Mouse (Mus musculus): Measurements from ENCODE around the gene Camkk1. TPM values are rescaled to one million over a fixed set of nuclear protein-coding genes. Genes with fewer than 3 reads are reported as not detected.

Camkk1 gene
- polyA plus RNA-seq, 1 experiment from 2014 or later = 2.7 TPM

DNA sequence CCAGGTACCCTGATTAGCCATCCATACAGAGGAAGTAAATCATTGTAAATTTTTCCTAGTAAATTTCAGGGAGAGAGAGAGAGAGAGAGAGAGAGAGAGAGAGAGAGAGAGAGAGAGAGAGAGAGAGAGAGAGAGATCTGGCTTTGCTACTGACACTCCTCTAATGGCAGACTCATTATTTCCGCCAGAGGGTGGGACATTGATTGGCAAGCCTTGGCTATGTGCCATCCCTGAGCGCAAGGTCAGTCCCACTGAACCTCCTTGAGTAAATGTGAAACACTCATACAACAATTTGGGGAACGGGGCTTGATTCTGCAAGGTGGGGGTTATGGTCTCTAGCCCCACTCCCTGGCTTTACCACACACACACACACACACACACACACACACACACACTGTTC is 11.7 kb upstream of the Camkk1 start:
- Histone ChIP-seq H3K36me3 (ENCODE audit: control insufficient read depth, insufficient read depth, low read length) (no peaks in the 10 kb centered on the region), H3K4me3 (ENCODE audit: low read depth, low read length) (no peak overlapping the region), H3K9me3 (ENCODE audit: control insufficient read depth, low read length) (no peaks in the 10 kb centered on the region), H3K9ac (ENCODE audit: low read length) (no peak overlapping the region), H3K4me1 (ENCODE audit: control insufficient read depth, insufficient read depth, low read length) (no peaks in the 10 kb centered on the region), H3K27ac (replicated peaks; ENCODE audit: low read depth, low read length) (no peak overlapping the region), H3K27me3 (ENCODE audit: control insufficient read depth, insufficient read depth, low read length) (0 out of 2 replicates have a peak, but pooled peaks cover 2% of the 10 kb centered on the region), H3K4me2 (ENCODE audit: low read depth, severe bottlenecking) (no peak overlapping the region)
- 92% methylated on average over 3 of the region's 3 CpGs for WGBS
- DNase-seq (ENCODE audit: low spot score) (no peak), ATAC-seq (ENCODE audit: insufficient number of reproducible peaks, low FRiP score, low TSS enrichment, low read depth) (no peak)

DNA sequence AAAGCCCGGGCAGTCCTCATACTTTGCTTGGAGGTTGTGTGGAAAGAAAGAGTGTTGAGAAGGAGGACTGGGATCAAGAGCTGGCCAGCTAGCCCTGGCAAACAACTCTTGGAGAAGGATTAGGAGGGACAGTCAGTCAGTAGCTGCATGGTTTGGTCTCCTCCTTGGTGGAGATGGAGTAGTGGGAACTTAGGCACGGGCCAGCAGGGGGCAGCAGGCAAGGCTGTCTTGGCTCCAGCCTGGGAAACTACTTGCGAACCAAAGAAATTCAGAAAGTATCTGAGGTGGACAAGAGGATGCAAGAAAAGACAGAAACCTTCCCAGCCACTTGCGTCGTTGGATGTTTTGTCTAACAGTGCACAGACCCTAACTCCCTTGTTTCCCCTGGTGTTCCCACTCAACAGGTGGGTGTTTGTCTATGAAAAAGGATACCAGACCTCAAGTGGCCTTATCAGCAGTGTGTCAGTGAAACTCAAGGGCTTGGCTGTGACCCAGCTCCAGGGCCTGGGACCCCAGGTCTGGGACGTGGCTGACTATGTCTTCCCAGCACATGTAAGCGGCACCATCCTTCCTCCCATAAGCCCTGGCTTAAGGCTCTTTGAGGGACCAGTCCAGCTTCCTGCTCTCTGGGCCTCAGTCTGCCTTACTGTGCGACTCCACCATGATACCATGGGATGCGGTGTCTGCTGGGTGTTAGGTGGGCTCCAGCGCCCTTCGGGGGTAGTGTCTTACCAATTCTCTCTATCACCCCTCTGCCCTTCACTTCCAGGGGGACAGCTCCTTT is 10.9 kb upstream of the Camkk1 start:
- WGBS = 66% methylated on average over 11 of the region's 11 CpGs
- Histone ChIP-seq H3K4me1 (ENCODE audit: control insufficient read depth, insufficient read depth, low read length) (no peaks in the 10 kb centered on the region), H3K4me2 (ENCODE audit: low read depth, severe bottlenecking) (no peak overlapping the region), H3K4me3 (ENCODE audit: low read depth, low read length) (no peak overlapping the region), H3K9ac (ENCODE audit: low read length) (no peak overlapping the region), H3K9me3 (ENCODE audit: control insufficient read depth, low read length) (no peaks in the 10 kb centered on the region), H3K27me3 (ENCODE audit: control insufficient read depth, insufficient read depth, low read length) (0 out of 2 replicates have a peak, but pooled peaks cover 2% of the 10 kb centered on the region), H3K36me3 (ENCODE audit: control insufficient read depth, insufficient read depth, low read length) (no peaks in the 10 kb centered on the region), H3K27ac (replicated peaks; ENCODE audit: low read depth, low read length) (no peak overlapping the region)
- peak; percentile 62 for DNase-seq (ENCODE audit: low spot score)
- ATAC-seq (ENCODE audit: insufficient number of reproducible peaks, low FRiP score, low TSS enrichment, low read depth) = no peak

DNA sequence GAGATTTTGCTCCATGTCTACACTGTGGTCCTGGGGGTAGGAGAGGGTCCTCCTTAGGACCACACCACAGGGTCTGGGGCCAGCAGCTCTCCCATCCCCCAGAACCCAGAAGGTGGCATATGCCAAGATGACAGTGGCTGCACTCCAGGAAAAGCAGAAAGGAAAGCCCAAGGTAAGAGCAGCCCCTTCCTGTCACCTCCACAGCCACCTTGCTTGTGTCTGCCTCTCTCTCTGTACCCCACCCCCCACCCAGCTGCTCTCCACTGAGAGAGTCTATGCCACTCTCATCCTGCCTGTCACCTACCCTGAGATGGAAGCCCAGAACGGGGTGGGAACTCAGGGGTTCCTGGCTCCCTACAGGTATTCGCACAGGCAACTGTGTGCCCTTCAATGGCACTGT is 10.0 kb upstream of the Camkk1 start:
- H3K27ac ChIP-seq (replicated peaks; ENCODE audit: low read depth, low read length) = no peak overlapping the region
- H3K4me2 ChIP-seq (ENCODE audit: low read depth, severe bottlenecking) = no peak overlapping the region
- DNase-seq (ENCODE audit: low spot score) (no peak), ATAC-seq (ENCODE audit: insufficient number of reproducible peaks, low FRiP score, low TSS enrichment, low read depth) (no peak)
- no peaks in the 10 kb centered on the region for H3K4me1 ChIP-seq (ENCODE audit: control insufficient read depth, insufficient read depth, low read length)
- H3K27me3 ChIP-seq (ENCODE audit: control insufficient read depth, insufficient read depth, low read length) = 0 out of 2 replicates have a peak, but pooled peaks cover 2% of the 10 kb centered on the region
- H3K9ac ChIP-seq (ENCODE audit: low read length) = no peak overlapping the region
- 59% methylated on average over 2 of the region's 2 CpGs for whole genome bisulfite sequencing
- no peak overlapping the region for H3K4me3 ChIP-seq (ENCODE audit: low read depth, low read length)
- no peaks in the 10 kb centered on the region for H3K36me3 ChIP-seq (ENCODE audit: control insufficient read depth, insufficient read depth, low read length)
- no peaks in the 10 kb centered on the region for H3K9me3 ChIP-seq (ENCODE audit: control insufficient read depth, low read length)

- 48% methylated on average over 13 of the region's 13 CpGs for WGBS
- Histone ChIP-seq H3K4me2 (ENCODE audit: low read depth, severe bottlenecking) (no peak overlapping the region), H3K27me3 (ENCODE audit: control insufficient read depth, insufficient read depth, low read length) (0 out of 2 replicates have a peak, but pooled peaks cover 2% of the 10 kb centered on the region), H3K36me3 (ENCODE audit: control insufficient read depth, insufficient read depth, low read length) (no peaks in the 10 kb centered on the region), H3K4me1 (ENCODE audit: control insufficient read depth, insufficient read depth, low read length) (no peaks in the 10 kb centered on the region), H3K9ac (ENCODE audit: low read length) (no peak overlapping the region), H3K4me3 (ENCODE audit: low read depth, low read length) (no peak overlapping the region), H3K27ac (replicated peaks; ENCODE audit: low read depth, low read length) (no peak overlapping the region), H3K9me3 (ENCODE audit: control insufficient read depth, low read length) (no peaks in the 10 kb centered on the region)
- ATAC-seq (ENCODE audit: insufficient number of reproducible peaks, low FRiP score, low TSS enrichment, low read depth) (no peak), DNase-seq (ENCODE audit: low spot score) (no peak)
Measured at GRCm38 (mm10) chr11:73009531-73010274, 9.1 kb upstream of the Camkk1 start.

GRCm38 (mm10) chr11:73013981-73014380 is 4.8 kb upstream of the Camkk1 start:
- no peak for DNase-seq (ENCODE audit: low spot score)
- ATAC-seq (ENCODE audit: insufficient number of reproducible peaks, low FRiP score, low TSS enrichment, low read depth) = no peak
- Histone ChIP-seq H3K4me1 (ENCODE audit: control insufficient read depth, insufficient read depth, low read length) (no peaks in the 10 kb centered on the region), H3K27me3 (ENCODE audit: control insufficient read depth, insufficient read depth, low read length) (0 out of 2 replicates have a peak, but pooled peaks cover 4% of the 10 kb centered on the region), H3K36me3 (ENCODE audit: control insufficient read depth, insufficient read depth, low read length) (no peaks in the 10 kb centered on the region), H3K9me3 (ENCODE audit: control insufficient read depth, low read length) (no peaks in the 10 kb centered on the region), H3K4me2 (ENCODE audit: low read depth, severe bottlenecking) (no peak overlapping the region), H3K9ac (ENCODE audit: low read length) (no peak overlapping the region), H3K27ac (replicated peaks; ENCODE audit: low read depth, low read length) (no peak overlapping the region), H3K4me3 (ENCODE audit: low read depth, low read length) (no peak overlapping the region)
- WGBS = 68% methylated on average over 5 of the region's 5 CpGs

DNA sequence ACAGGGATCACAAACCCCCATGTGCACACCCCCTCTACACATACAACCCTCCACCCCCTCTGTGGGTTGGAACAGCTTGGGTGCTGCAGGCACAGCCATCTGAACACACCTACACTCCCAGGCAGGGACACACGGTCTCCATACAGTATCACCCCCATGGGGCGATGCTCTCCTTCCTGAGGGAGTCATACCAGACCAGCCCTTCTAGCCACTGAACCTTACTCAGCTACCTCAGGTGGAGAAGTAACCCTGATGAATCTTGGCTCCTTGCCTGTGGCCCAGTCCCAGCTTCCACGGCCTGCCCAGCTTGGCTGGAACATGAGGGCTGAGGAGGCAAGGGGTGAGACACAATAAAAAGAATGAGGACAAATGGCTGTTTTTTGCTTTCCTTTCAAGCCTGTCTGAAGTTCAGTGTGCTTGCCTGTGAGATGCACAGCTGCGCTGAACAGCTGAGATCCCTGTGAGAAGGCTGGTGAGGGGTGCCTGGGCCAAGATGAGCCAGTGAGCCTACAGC is 3.9 kb upstream of the Camkk1 start:
- no peak overlapping the region for H3K4me3 ChIP-seq (ENCODE audit: low read depth, low read length)
- no peak overlapping the region for H3K27ac ChIP-seq (replicated peaks; ENCODE audit: low read depth, low read length)
- 84% methylated on average over 4 of the region's 4 CpGs for WGBS
- H3K4me2 ChIP-seq (ENCODE audit: low read depth, severe bottlenecking) = no peak overlapping the region
- ATAC-seq (ENCODE audit: insufficient number of reproducible peaks, low FRiP score, low TSS enrichment, low read depth) = no peak
- peaks cover 12% of the 10 kb centered on the region for H3K27me3 ChIP-seq (ENCODE audit: control insufficient read depth, insufficient read depth, low read length)
- H3K4me1 ChIP-seq (ENCODE audit: control insufficient read depth, insufficient read depth, low read length) = 0 out of 2 replicates have a peak, but pooled peaks cover 2% of the 10 kb centered on the region
- no peak for DNase-seq (ENCODE audit: low spot score)
- no peaks in the 10 kb centered on the region for H3K9me3 ChIP-seq (ENCODE audit: control insufficient read depth, low read length)
- H3K9ac ChIP-seq (ENCODE audit: low read length) = no peak overlapping the region
- no peaks in the 10 kb centered on the region for H3K36me3 ChIP-seq (ENCODE audit: control insufficient read depth, insufficient read depth, low read length)

- no peaks in the 10 kb centered on the region for H3K36me3 ChIP-seq (ENCODE audit: control insufficient read depth, insufficient read depth, low read length)
- no peak overlapping the region for H3K9ac ChIP-seq (ENCODE audit: low read length)
- ATAC-seq (ENCODE audit: insufficient number of reproducible peaks, low FRiP score, low TSS enrichment, low read depth) = no peak
- peaks cover 17% of the 10 kb centered on the region for H3K27me3 ChIP-seq (ENCODE audit: control insufficient read depth, insufficient read depth, low read length)
- 0 out of 2 replicates have a peak, but pooled peaks cover 2% of the 10 kb centered on the region for H3K4me1 ChIP-seq (ENCODE audit: control insufficient read depth, insufficient read depth, low read length)
- no peaks in the 10 kb centered on the region for H3K9me3 ChIP-seq (ENCODE audit: control insufficient read depth, low read length)
- H3K27ac ChIP-seq (replicated peaks; ENCODE audit: low read depth, low read length) = no peak overlapping the region
- 76% methylated on average over 5 of the region's 5 CpGs for WGBS
- H3K4me3 ChIP-seq (ENCODE audit: low read depth, low read length) = no peak overlapping the region
- no peak overlapping the region for H3K4me2 ChIP-seq (ENCODE audit: low read depth, severe bottlenecking)
- DNase-seq (ENCODE audit: low spot score) = no peak
Measured at GRCm38 (mm10) chr11:73015391-73016102, 3.3 kb upstream of the Camkk1 start.

DNA sequence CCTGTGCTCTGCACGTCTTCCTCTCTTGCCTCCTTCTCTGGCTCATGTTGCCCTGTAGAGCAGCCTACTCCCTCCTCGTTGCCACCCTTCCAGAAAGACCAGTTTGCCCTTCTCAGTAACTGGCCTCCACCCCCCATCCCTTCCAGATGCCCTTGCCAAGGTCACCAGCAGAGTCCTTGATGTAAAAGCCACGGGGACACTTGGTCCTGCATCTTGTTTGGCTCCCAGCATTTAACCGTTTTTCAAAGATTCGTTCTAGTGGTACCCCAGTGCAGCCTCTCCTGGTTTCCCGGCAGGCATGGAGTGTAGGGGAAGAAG is 2.7 kb upstream of the Camkk1 start:
- H3K4me2 ChIP-seq (ENCODE audit: low read depth, severe bottlenecking) = no peak overlapping the region
- H3K9ac ChIP-seq (ENCODE audit: low read length) = no peak overlapping the region
- H3K9me3 ChIP-seq (ENCODE audit: control insufficient read depth, low read length) = no peaks in the 10 kb centered on the region
- WGBS = 70% methylated on average over 6 of the region's 6 CpGs
- no peak overlapping the region for H3K27ac ChIP-seq (replicated peaks; ENCODE audit: low read depth, low read length)
- peaks cover 22% of the 10 kb centered on the region for H3K27me3 ChIP-seq (ENCODE audit: control insufficient read depth, insufficient read depth, low read length)
- no peak overlapping the region for H3K4me3 ChIP-seq (ENCODE audit: low read depth, low read length)
- H3K4me1 ChIP-seq (ENCODE audit: control insufficient read depth, insufficient read depth, low read length) = 0 out of 2 replicates have a peak, but pooled peaks cover 2% of the 10 kb centered on the region
- no peak for ATAC-seq (ENCODE audit: insufficient number of reproducible peaks, low FRiP score, low TSS enrichment, low read depth)
- H3K36me3 ChIP-seq (ENCODE audit: control insufficient read depth, insufficient read depth, low read length) = no peaks in the 10 kb centered on the region
- no peak for DNase-seq (ENCODE audit: low spot score)

All from limb, embryonic 11.5 days (tissue).